Mouse (Mus musculus): ENCODE data around the gene Rgs7.

The Rgs7 gene

GRCm38 (mm10) chr1:175205633-175206032 is 286.7 kb downstream of the Rgs7 start:
- no peak for TF ChIP-seq NANOG (IDR thresholded peaks at IDR 0.05; ENCODE audit: borderline replicate concordance, low read length)
- TF ChIP-seq CTCF (conservative IDR thresholded peaks at IDR 0.05; ENCODE audit: low read length): no peak
- TF ChIP-seq POU5F1 (IDR thresholded peaks at IDR 0.05; ENCODE audit: borderline replicate concordance, low read length): no peak
- no peaks in the 10 kb centered on the region for H3K36me3 ChIP-seq (ENCODE audit: insufficient read depth, low read length)
- no peaks in the 10 kb centered on the region for H3K9me3 ChIP-seq (ENCODE audit: low read length)
- no peak overlapping the region for H3K4me3 ChIP-seq (replicated peaks; ENCODE audit: low read length)
- no peaks in the 10 kb centered on the region for H3K27me3 ChIP-seq (ENCODE audit: insufficient read depth, low read length)
- no peaks in the 10 kb centered on the region for H3K4me1 ChIP-seq (replicated peaks; ENCODE audit: low read depth, low read length)

DNA sequence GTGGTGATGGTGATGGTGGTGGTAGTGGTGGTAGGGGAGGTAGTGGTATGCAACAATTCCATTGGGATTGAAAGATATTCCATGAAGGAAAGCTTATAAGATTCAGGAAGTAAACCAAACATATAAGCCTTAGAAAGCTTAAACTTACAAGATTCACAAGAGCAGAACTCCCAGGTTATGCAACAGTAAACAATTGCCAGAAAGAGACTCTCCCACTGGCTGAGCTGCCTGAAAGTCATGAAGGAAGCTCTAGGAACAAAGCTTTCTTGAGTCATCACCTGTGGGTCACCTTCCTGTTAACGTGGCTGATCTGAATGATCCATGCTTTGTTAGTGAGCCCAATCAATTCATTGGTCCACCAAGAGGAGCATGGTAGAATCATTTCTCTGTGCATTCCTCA is 288.8 kb downstream of the Rgs7 start:
- no peaks in the 10 kb centered on the region for H3K27me3 ChIP-seq (ENCODE audit: insufficient read depth, low read length)
- no peaks in the 10 kb centered on the region for H3K9me3 ChIP-seq (ENCODE audit: low read length)
- no peaks in the 10 kb centered on the region for H3K36me3 ChIP-seq (ENCODE audit: insufficient read depth, low read length)

GRCm38 (mm10) chr1:175202902-175203301 is 289.4 kb downstream of the Rgs7 start:
- Histone ChIP-seq H3K4me3 (replicated peaks; ENCODE audit: low read length) (no peak overlapping the region), H3K36me3 (ENCODE audit: insufficient read depth, low read length) (no peaks in the 10 kb centered on the region), H3K4me1 (replicated peaks; ENCODE audit: low read depth, low read length) (no peaks in the 10 kb centered on the region), H3K9me3 (ENCODE audit: low read length) (no peaks in the 10 kb centered on the region), H3K27me3 (ENCODE audit: insufficient read depth, low read length) (no peaks in the 10 kb centered on the region)
- TF ChIP-seq CTCF (conservative IDR thresholded peaks at IDR 0.05; ENCODE audit: low read length): no peak
- TF ChIP-seq POU5F1 (IDR thresholded peaks at IDR 0.05; ENCODE audit: borderline replicate concordance, low read length): no peak

More for the DNA sequence above, 288.8 kb downstream of the Rgs7 start:
- Histone ChIP-seq H3K4me3 (replicated peaks; ENCODE audit: low read length) (no peak overlapping the region), H3K4me1 (replicated peaks; ENCODE audit: low read depth, low read length) (no peaks in the 10 kb centered on the region)
- TF ChIP-seq NANOG (IDR thresholded peaks at IDR 0.05; ENCODE audit: borderline replicate concordance, low read length) (no peak), POU5F1 (IDR thresholded peaks at IDR 0.05; ENCODE audit: borderline replicate concordance, low read length) (no peak), CTCF (conservative IDR thresholded peaks at IDR 0.05; ENCODE audit: low read length) (no peak)

- H3K4me1 ChIP-seq (replicated peaks; ENCODE audit: low read depth, low read length): no peaks in the 10 kb centered on the region
- H3K36me3 ChIP-seq (ENCODE audit: insufficient read depth, low read length): no peaks in the 10 kb centered on the region
- no peak overlapping the region for H3K4me3 ChIP-seq (replicated peaks; ENCODE audit: low read length)
- no peaks in the 10 kb centered on the region for H3K9me3 ChIP-seq (ENCODE audit: low read length)
- TF ChIP-seq NANOG (IDR thresholded peaks at IDR 0.05; ENCODE audit: borderline replicate concordance, low read length) (no peak), POU5F1 (IDR thresholded peaks at IDR 0.05; ENCODE audit: borderline replicate concordance, low read length) (no peak), CTCF (conservative IDR thresholded peaks at IDR 0.05; ENCODE audit: low read length) (no peak)
- H3K27me3 ChIP-seq (ENCODE audit: insufficient read depth, low read length): no peaks in the 10 kb centered on the region
These were observed 293.4 kb downstream of the Rgs7 start for GRCm38 (mm10) chr1:175198881-175199280.

- no peak for TF ChIP-seq POU5F1 (IDR thresholded peaks at IDR 0.05; ENCODE audit: borderline replicate concordance, low read length)
- no peak for TF ChIP-seq CTCF (conservative IDR thresholded peaks at IDR 0.05; ENCODE audit: low read length)
- no peak for TF ChIP-seq NANOG (IDR thresholded peaks at IDR 0.05; ENCODE audit: borderline replicate concordance, low read length)
- H3K4me3 ChIP-seq (replicated peaks; ENCODE audit: low read length): no peak overlapping the region
These were observed 296.5 kb downstream of the Rgs7 start for GRCm38 (mm10) chr1:175195806-175196205.

GRCm38 (mm10) chr1:175188186-175188585 is 304.1 kb downstream of the Rgs7 start:
- no peaks in the 10 kb centered on the region for H3K36me3 ChIP-seq (ENCODE audit: insufficient read depth, low read length)
- TF ChIP-seq CTCF (conservative IDR thresholded peaks at IDR 0.05; ENCODE audit: low read length) (no peak), POU5F1 (IDR thresholded peaks at IDR 0.05; ENCODE audit: borderline replicate concordance, low read length) (no peak), NANOG (IDR thresholded peaks at IDR 0.05; ENCODE audit: borderline replicate concordance, low read length) (no peak)
- H3K27me3 ChIP-seq (ENCODE audit: insufficient read depth, low read length): no peaks in the 10 kb centered on the region
- no peaks in the 10 kb centered on the region for H3K4me1 ChIP-seq (replicated peaks; ENCODE audit: low read depth, low read length)
- H3K4me3 ChIP-seq (replicated peaks; ENCODE audit: low read length): no peak overlapping the region
- no peaks in the 10 kb centered on the region for H3K9me3 ChIP-seq (ENCODE audit: low read length)

More at GRCm38 (mm10) chr1:175195806-175196205, 296.5 kb downstream of the Rgs7 start:
- Histone ChIP-seq H3K27me3 (ENCODE audit: insufficient read depth, low read length) (no peaks in the 10 kb centered on the region), H3K36me3 (ENCODE audit: insufficient read depth, low read length) (no peaks in the 10 kb centered on the region), H3K4me1 (replicated peaks; ENCODE audit: low read depth, low read length) (no peaks in the 10 kb centered on the region), H3K9me3 (ENCODE audit: low read length) (no peaks in the 10 kb centered on the region)

DNA sequence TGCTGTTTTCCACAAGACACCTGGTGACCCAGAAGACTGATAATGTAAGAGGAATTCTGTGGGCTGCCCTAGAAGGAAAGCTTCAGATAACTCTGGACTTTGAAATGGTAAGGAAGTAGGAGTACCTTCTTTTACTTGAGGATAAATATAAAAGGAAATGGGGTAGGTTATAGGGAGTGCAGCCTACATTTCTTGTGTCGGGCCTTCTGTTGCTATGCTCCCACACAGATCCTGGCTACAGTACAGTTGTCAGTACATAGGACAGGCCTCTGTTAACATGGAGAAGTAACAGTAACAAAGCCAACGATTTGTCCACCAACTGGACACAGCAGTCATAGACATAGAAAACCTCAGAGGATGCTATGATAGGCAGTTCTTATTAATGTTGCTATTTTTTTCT is 307.1 kb downstream of the Rgs7 start:
- Histone ChIP-seq H3K4me1 (replicated peaks; ENCODE audit: low read depth, low read length) (no peaks in the 10 kb centered on the region), H3K36me3 (ENCODE audit: insufficient read depth, low read length) (no peaks in the 10 kb centered on the region), H3K4me3 (replicated peaks; ENCODE audit: low read length) (no peak overlapping the region), H3K27me3 (ENCODE audit: insufficient read depth, low read length) (no peaks in the 10 kb centered on the region), H3K9me3 (ENCODE audit: low read length) (no peaks in the 10 kb centered on the region)
- TF ChIP-seq CTCF (conservative IDR thresholded peaks at IDR 0.05; ENCODE audit: low read length): no peak
- no peak for TF ChIP-seq POU5F1 (IDR thresholded peaks at IDR 0.05; ENCODE audit: borderline replicate concordance, low read length)
- no peak for TF ChIP-seq NANOG (IDR thresholded peaks at IDR 0.05; ENCODE audit: borderline replicate concordance, low read length)

DNA sequence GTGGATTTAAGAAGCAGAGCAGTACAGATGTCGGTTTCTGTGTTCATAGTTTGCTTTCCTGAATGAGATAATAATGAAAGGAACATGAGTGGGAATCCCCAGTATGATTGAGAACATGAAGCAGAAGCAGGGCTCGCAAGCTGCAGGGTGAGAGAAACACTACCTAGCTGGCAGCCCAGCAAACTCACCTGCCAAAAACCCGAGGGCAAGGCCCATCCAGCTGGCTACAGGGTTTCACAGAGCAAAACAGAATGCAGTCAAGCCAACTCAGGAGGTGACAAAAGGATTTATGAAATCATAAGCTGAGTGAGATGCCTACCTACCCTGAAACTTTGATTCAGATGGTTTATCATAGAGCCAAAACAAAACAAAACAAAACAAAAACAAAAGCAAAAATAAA is 307.6 kb downstream of the Rgs7 start:
- H3K4me3 ChIP-seq (replicated peaks; ENCODE audit: low read length): no peak overlapping the region
- no peaks in the 10 kb centered on the region for H3K27me3 ChIP-seq (ENCODE audit: insufficient read depth, low read length)
- no peaks in the 10 kb centered on the region for H3K4me1 ChIP-seq (replicated peaks; ENCODE audit: low read depth, low read length)
- no peaks in the 10 kb centered on the region for H3K36me3 ChIP-seq (ENCODE audit: insufficient read depth, low read length)
- H3K9me3 ChIP-seq (ENCODE audit: low read length): no peaks in the 10 kb centered on the region
- TF ChIP-seq POU5F1 (IDR thresholded peaks at IDR 0.05; ENCODE audit: borderline replicate concordance, low read length) (no peak), CTCF (conservative IDR thresholded peaks at IDR 0.05; ENCODE audit: low read length) (no peak), NANOG (IDR thresholded peaks at IDR 0.05; ENCODE audit: borderline replicate concordance, low read length) (no peak)

DNA sequence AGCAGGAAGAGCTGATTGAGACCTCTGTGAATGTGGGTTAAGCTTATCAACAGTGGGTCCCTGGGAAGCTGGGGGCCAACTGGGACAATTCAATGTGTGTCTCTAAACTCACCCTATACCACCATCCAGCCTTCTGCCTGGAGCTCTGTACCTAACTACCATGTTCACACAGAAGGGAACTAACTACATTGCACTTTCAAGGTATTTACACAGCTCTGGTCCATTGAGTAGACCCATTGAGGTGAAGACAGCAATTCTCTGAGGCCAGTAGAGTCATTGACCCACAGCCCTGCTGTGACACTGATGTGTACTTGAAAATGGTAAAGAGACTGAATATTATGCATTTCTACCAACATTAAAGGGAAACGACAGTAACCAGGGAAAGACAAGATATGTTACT is 313.6 kb downstream of the Rgs7 start:
- Histone ChIP-seq H3K9me3 (ENCODE audit: low read length) (no peaks in the 10 kb centered on the region), H3K36me3 (ENCODE audit: insufficient read depth, low read length) (no peaks in the 10 kb centered on the region), H3K27me3 (ENCODE audit: insufficient read depth, low read length) (no peaks in the 10 kb centered on the region), H3K4me1 (replicated peaks; ENCODE audit: low read depth, low read length) (no peaks in the 10 kb centered on the region), H3K4me3 (replicated peaks; ENCODE audit: low read length) (no peak overlapping the region)
- TF ChIP-seq POU5F1 (IDR thresholded peaks at IDR 0.05; ENCODE audit: borderline replicate concordance, low read length): no peak
- no peak for TF ChIP-seq NANOG (IDR thresholded peaks at IDR 0.05; ENCODE audit: borderline replicate concordance, low read length)
- TF ChIP-seq CTCF (conservative IDR thresholded peaks at IDR 0.05; ENCODE audit: low read length): no peak
